Mouse (Mus musculus): ENCODE data around the gene Sipa1. TPM values are rescaled to one million over a fixed set of nuclear protein-coding genes. Genes with fewer than 3 reads are reported as not detected.

Sipa1 gene
- total RNA-seq, 2 experiments from 2014 or later = 15.3 to 16.1 TPM

DNA sequence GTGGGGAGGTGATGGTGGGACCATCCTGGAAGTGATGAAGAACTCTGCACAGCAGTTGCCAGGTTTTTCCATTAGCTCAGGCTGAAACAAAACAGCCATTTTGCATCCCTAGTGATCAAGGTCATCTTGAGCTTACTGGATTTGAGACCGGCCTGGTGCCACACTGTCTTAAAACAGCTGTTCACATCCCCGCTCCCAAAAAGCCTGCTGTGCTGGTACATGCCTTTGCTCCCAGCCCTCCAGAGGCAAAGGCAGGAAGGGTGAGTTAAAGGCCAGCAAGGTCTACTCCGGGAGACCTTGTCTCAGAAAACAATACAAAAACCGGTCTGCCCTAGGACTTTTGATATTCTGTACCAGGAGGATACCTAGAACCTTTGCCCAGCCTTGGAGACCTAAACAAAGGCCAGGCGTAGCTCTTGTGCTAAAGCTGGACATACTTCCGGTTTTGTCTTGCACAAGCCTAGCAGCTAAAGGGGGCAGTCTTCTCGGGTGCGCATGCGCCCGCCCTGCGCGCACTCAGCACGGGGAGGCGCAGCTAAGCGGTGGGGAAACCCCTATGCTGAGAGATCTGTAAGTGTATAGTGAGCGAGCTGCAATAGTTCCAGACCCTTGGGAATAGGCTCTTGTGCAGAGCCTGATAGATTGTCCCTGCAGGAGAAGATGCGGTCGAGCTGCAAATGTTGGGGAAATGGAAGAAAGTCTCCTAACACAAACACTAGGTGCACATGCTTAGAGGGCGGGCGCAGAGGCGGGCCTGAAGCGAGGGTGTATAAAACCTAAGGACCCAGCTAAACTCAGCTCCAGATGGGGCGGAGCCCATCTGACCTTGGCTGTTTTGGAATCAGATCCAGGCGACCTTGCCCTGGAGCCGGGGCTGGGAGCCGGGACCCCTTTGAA lies 14.9 kb downstream of the Sipa1 start:
- DNase-seq (ENCODE audit: extremely low spot score in 1 of 2, low spot score in 1 of 2) = peak; percentile 64 to 75

DNA sequence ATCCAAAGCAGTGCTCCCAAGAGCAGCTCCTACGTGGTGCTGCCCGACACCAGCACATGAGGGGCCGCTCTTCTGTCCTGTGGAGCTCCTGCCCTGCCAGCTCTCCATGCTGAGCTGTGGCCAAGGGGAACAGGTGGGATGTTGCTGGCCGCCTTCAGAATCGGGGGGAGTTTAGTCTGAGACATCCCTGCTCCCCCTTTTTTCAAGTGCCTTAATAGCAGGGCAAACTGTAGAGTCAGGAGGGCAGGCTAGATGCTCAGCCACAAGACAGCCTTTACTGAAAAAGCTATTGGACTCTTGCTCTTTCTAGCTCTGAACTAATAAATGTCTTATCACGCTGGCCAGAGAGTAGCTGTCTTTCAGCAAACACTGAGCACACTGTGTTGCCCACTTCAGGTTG lies 15.7 kb downstream of the Sipa1 start:
- DNase-seq (ENCODE audit: extremely low spot score in 1 of 2, low spot score in 1 of 2) = no peak

DNA sequence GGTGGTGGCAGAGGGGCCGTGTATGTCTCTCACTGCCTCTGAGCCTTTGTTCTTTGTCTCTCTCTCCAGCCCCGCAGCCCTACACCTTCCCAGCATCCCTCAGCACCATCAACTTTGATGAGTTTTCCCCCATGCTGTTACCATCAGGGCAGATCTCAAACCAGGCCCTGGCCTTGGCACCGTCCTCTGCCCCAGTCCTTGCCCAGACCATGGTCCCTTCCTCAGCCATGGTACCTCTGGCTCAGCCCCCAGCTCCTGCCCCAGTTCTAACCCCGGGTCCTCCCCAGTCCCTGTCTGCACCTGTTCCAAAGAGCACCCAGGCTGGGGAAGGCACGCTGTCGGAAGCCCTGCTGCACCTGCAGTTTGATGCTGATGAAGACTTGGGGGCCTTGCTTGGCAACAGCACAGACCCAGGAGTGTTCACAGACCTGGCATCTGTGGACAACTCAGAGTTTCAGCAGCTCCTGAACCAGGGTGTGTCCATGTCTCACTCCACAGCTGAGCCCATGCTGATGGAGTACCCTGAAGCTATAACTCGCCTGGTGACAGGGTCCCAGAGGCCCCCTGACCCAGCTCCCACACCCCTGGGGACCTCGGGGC lies 16.7 kb downstream of the Sipa1 start:
- DNase-seq (ENCODE audit: extremely low spot score in 1 of 2, low spot score in 1 of 2) = no peak

DNA sequence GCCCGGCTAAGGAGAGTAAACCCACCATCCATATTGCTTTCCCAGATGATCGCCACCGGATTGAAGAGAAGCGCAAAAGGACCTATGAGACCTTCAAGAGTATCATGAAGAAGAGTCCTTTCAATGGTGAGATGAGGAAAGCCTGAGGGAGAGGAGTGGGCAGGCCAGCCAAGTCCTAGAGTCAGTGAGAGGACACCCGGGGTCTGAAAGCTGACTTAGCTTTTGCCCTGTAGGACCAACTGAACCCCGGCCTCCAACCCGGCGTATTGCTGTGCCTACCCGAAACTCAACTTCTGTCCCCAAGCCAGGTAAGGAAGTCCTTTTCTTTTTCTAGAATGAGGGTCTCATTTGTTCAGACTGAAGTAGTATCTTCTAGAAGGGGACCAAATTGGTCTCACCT lies 18.2 kb downstream of the Sipa1 start:
- no peak for DNase-seq (ENCODE audit: extremely low spot score in 1 of 2, low spot score in 1 of 2)

DNA sequence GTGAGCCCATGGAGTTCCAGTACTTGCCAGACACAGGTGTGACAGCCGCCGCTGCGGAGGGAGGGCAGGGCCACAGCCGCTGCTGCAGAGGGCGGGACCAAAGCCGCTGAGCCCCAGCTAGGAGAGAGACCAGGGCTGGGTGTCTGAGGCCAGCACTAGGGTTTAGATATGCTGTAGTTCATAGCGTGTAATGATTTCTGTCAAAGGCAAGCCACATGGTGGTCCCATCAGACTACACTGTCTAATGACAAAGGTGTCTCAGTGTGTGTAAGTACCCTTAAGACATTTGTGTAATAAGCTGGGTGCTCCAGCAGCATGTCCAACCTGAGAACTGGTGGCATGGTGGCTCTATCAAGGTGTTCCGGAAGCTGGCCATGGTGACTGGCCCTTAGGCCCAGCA lies 21.9 kb downstream of the Sipa1 start:
- DNase-seq (ENCODE audit: extremely low spot score in 1 of 2, low spot score in 1 of 2) = no peak

DNA sequence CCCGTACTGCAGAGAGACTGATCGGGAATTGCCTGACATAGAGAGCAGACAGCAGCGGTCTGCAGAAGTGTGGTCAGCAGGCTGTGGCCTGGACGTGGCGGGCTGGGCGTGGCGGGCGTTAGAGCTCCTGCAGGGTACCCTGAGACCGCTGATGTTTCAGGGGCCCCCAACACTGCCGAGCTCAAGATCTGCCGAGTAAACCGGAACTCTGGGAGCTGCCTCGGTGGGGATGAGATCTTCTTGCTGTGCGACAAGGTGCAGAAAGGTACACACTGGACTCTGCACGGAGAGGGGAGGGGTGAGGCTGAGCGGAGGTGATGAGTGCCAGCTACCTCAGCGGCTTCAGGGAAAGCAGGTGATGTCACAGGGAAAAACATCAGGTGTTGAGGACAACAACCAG lies 22.5 kb downstream of the Sipa1 start:
- no peak for DNase-seq (ENCODE audit: extremely low spot score in 1 of 2, low spot score in 1 of 2)

DNA sequence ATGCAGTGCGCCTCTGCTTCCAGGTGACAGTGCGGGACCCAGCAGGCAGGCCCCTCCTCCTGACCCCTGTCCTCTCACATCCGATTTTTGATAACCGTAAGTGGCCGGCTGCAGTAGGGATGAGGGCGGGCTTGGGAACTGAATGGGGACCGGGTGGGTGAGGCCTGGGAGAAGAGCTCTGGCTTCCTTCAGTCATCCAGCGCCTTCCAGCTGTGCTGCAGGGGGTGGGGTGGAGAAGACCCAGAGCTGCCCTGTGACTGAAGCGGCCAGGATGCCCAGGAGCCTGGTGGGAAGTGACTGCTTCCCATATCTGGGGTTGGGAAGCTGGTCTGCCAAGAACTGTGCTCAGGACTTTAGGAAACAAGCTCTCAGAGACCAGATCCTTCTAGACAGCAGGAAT lies 23.2 kb downstream of the Sipa1 start:
- no peak for DNase-seq (ENCODE audit: extremely low spot score in 1 of 2, low spot score in 1 of 2)

DNA sequence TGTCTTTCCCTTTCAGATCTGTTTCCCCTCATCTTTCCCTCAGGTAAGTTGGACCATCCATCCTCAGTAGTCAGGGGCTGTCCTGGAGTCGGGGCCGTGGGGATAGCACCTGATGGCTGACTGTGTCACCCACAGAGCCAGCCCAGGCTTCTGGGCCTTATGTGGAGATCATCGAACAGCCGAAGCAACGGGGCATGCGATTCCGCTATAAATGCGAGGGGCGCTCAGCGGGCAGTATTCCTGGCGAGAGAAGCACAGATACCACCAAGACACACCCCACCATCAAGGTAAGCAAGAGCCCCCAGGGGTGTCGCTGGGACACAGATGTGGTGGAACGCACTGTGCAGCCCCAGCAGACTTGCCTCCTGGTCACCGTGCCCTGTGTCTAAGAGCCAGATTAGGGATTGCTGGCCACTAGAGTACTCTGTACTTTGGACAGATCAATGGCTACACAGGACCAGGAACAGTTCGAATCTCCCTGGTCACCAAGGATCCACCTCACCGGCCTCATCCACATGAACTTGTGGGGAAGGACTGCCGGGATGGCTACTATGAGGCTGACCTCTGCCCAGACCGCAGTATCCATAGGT lies 25.0 kb downstream of the Sipa1 start:
- no peak for DNase-seq (ENCODE audit: extremely low spot score in 1 of 2, low spot score in 1 of 2)

DNA sequence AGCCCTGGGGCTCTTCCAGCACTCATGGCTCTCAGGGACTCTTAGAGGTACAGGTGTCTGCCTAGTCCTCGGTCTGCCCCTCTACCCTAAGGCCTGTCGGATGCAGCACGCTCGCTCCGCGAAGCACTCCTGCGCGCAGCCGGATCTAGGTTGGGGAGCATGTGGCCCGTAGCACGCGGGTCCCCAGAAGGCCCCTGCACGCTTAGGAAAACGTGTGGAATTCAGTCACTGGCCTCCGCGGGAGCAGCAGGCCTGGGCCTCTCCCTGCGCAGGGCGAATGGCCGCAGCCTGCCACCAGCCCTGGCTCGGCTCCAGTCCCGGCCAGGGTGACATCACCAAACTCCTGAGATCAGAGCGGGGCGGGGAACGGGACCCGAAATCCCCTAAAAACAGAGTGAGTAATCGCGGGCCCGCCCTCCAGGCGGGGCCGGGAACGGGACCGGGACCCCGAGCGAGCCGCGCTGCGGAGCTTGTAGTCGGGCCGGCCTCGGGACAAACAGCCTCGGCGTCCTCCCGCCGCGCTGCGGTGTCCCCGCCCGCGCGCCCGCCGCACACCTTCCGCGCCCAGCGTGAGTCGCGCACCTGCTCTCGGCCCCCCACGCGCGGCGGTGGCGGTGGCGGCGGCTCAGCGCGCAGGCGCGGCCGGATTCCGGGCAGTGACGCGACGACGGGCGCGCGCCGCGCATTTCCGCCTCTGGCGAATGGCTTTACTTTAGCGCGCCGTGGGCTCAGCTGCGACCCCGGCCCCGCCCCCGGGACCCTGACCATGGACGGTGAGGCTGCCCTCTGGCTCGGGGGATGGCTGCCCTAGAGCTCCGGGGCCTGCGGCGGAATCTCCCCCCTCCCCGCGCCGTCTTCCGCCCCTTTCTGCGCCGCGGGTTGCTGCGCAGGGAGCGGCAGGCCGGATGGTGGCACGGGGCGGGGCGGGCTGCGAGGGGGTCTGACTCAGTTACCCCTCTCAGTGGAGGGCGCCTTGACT lies 26.1 kb downstream of the Sipa1 start, which contains the start of gene Rela:
Rela (plus strand) TSS at position 415 of the 979 bp plus-strand sequence.
- DNase-seq (ENCODE audit: extremely low spot score in 1 of 2, low spot score in 1 of 2) = peak; percentile 85 to 90

DNA sequence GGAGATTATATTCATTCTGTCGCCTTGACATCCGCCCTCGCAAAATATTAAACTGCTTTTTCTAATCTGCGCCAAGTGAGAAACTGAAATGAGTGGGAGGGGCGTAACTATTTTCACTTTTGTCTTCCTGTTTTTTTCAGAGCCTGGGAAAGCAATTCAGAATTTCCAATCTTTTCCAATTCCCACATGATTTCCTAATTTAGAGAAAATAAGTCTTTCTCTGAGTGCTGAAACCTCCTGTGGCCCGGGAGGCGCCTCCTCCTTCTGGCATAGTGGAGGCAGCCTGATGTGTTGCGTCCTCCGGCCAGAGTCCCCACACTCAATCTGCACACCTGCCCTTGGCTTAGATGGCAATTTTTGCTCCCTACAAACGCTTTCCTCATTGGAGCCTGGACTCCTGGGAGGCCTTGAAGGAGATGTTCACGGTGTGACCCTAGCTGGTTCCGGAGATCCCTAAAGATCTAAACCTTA lies 26.9 kb downstream of the Sipa1 start:
- DNase-seq (ENCODE audit: extremely low spot score in 1 of 2, low spot score in 1 of 2) = no peak

DNA sequence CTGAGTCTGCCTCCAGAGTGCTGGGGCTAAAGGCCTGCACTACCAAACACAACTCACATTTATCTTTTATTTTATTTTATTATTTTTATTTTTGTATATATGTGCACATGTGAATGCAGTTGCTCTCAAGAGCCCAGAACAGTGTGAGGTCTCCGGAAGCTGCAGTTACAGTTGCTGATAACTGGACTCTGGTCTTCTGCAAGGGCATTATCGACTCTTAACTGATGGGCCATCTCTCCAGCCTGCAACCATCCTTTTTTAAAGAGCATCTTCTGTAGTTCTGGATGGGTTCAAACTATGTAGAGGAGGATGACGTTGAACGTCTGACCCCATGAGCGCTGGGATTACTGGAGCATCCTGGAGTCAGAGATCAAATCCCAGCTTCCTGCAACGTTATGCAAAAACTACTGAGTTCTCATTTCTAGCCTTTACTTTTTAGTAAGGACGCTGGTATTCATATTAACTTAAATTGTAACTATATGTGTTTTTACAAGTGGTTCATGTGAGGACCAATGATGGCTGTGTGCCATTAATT lies 27.4 kb downstream of the Sipa1 start:
- DNase-seq (ENCODE audit: extremely low spot score in 1 of 2, low spot score in 1 of 2) = no peak

DNA sequence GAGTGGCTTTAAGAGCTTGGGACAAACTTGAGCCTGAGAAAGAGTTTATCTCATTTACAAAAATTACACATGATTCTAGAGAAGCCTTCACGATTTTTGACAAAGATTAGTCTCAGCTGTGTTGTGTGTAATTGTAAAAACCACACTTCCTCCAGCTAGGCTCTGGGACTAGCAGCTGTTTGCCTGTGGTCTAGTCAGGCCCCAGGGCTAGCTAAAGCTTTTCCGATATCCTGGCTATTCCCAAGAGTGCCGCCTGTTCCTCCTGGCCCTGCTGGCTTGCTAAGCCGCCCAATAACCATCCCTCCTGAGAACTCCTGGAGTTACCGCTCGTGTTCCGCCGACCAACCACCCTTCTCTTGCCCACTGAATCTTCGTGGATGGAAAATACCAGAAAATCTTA lies 31.4 kb downstream of the Sipa1 start:
- no peak for DNase-seq (ENCODE audit: extremely low spot score in 1 of 2, low spot score in 1 of 2)

DNA sequence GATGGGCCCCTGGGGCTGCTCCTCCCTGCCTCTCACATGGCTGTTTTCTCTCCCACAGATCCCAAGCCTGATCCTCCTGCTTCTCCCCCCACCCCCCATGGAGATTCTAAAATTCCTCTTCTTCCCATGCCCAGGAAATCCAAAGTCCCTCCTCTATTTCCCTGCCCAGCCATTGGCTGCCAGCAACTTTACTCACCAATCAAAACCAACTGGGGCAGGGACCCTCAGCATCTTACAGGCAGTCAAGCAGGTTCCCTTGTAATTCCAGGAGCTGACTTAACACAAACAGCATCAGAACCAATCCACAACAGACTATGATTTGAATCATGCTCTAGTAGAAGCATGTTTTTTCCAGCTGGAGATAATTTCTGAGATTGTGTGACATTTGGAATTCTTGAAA lies 33.6 kb downstream of the Sipa1 start:
- DNase-seq (ENCODE audit: extremely low spot score in 1 of 2, low spot score in 1 of 2) = no peak

DNA sequence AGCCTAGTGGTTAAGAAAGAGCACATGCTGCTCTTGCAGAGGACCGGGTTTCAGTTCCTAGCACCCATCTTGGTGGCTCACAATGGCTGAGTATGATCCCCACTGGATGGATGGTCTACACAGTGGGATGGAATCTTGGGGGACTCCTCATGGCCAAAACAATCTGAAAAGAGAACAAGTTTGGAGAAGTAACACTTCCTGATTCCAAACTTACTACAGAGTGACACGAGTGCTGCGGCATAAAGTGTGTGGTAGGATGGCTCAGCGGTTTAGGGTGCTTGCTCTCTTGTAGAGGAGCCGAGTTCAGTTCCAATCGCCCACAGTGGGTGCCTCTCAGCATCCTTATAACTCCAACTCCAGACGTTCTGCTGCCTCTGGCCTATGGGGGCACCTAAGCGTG lies 38.2 kb downstream of the Sipa1 start:
- DNase-seq (ENCODE audit: extremely low spot score in 1 of 2, low spot score in 1 of 2) = no peak

DNA sequence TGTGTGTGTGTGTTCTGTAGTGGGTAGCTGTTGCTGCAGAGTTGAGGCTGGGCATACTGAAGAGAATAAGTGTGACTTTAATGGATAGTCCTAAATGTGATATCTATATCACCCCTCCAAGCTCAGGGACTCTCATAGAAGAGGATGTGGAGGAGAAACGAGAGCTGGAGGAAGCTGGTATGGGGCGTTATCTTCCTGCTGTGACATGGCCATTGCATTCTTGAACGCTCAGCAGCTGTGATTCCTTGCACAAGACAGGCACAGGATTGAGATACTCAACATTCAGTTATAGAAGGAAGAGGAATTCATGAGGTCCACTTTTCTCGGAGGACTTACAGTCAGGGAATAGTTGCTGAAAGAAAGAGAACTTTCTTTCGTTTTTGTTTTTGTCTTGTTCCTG lies 41.6 kb downstream of the Sipa1 start:
- DNase-seq (ENCODE audit: extremely low spot score in 1 of 2, low spot score in 1 of 2) = no peak

DNA sequence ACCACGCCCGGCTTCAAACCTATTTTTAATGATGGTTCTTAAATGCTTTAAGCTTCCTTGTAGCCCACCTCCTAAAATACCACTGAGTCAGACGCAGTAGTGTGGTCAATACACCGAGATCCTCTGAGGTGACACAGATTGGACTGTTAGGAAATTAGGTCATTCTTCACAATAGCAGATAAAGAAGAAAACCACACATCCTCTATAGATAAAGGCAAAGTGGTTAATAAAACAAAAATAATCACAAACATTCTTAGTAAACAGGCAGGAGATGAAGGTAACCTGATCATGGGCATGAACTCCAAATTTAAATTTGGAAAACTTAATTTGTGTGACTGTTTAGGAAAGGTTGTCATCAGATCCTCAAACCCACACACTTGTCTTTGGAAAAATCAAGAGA lies 43.5 kb downstream of the Sipa1 start:
- no peak for DNase-seq (ENCODE audit: extremely low spot score in 1 of 2, low spot score in 1 of 2)

DNA sequence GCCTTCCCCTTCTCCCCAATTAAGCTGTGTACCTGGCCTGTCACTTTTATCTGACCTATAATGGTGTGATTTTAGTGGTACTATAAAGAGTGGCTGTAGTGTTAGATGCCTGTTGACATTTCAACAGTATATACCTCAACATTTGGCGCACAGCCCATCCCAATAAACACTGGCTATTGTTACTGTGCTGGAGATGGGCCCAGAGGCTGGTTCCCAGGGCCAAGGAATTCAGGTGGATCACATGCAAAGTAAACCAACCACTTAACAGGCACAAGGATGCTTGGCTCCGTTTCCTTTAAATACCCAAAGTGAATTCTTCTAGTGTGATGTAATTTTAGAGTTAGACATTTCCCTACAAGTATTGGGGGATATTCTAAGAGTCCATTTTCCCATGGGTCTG lies 48.6 kb downstream of the Sipa1 start:
- no peak for DNase-seq (ENCODE audit: extremely low spot score in 1 of 2, low spot score in 1 of 2)

DNA sequence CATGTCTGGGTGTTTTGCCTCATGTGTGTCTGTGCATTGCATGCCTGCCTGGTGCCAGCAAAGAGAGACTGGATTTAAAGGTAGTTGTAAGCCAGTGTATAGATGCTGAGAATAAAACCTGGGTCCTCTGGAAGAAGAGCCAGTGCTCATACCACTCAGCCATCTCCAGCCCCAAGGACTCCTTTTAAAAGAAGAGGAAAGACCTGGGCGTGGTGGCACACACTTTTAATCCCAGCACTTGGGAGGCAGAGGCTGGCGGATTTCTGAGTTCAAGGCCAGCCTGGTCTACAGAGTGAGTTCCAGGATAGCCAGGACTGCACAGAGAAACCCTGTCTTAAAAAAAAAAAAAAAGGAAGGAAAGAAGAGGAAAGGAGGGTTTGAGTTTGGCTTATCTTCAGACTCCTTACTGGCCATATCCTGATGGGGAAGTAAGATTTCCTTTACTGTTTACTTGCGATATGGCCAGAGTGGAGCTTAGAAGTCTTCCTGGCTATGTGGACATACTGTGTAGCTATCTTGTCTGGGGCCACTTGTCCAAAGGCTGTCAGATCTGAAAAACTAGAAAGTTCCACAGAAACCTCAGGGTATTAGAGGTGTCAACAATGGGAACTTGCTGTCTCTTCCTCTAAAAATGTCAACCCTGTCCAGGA lies 50.6 kb downstream of the Sipa1 start:
- no peak for DNase-seq (ENCODE audit: extremely low spot score in 1 of 2, low spot score in 1 of 2)

DNA sequence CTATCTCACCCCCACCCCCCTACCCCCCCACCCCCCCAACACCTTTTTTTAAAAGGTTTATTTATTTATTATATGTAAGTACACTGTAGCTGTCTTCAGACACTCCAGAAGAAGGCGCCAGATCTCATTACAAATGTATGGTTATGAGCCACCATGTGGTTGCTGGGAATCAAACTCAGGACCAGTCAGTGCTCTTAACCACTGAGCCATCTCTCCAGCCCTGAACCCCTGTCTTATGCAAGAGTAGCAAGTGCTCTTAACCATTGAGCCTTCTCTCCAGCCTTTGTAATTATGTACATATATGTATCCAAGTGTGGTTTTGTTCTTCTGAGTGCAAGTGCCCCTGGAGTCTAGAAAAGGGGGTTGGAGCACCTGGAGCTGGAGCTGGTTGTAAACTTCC lies 51.5 kb downstream of the Sipa1 start:
- no peak for DNase-seq (ENCODE audit: extremely low spot score in 1 of 2, low spot score in 1 of 2)
